Mouse (Mus musculus) brain, embryonic 14.5 days (tissue): ENCODE measurements around the gene Uqcr10. TPM values are rescaled to one million over a fixed set of nuclear protein-coding genes. Genes with fewer than 3 reads are reported as not detected.

Experiments used
- DNase-seq: peaks from one replicate; pipeline ENCODE4 v3.0.0-alpha.2; 2011; ENCODE audit warnings: low read depth
- CTCF ChIP-seq: fragments of 200-500 bp; IDR thresholded peaks from 2 replicates; pipeline ENCODE4 v1.5.1; 2012; ENCODE audit warnings: inconsistent platforms, mild to moderate bottlenecking, moderate library complexity, borderline replicate concordance; ENCODE audit not compliant: insufficient read depth, insufficient read length; ENCODE audit errors: extremely low read depth
- POLR2A ChIP-seq: fragments of 200-500 bp; IDR thresholded peaks from 2 replicates; pipeline ENCODE4 v1.6.1; 2012; ENCODE audit warnings: mild to moderate bottlenecking, inconsistent platforms, borderline replicate concordance; ENCODE audit not compliant: poor library complexity, insufficient read depth, insufficient read length, severe bottlenecking; ENCODE audit errors: extremely low read depth
- polyA plus RNA-seq: library from polyadenylated mRNA; depleted of rRNA; stranded (reverse); fragments of >200 nt; gene quantifications from 2 replicates; pipeline ENCODE4 v1.2.3, GENCODE M21; 2012

The Uqcr10 gene
- polyA plus RNA-seq, 1 experiment, result 554 TPM

DNA sequence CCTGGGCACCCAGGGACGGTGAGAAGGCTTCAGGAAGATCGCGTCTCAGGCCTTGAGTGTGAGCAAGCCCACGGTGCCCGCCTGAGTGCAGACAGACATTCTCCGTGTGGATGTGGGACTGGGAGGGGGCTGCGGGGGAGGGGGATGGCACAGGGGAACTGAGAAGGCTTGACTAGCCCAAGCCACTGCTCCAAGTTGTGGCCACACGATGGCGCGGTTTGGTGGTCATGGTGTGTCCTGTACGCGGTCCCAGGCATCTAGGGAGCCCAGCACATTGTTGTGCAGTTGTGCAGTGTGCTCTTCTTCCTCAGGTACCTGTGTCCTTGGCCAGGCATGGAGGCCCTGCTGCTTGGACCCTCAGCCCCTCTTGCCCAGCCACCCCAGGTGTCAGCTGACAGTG is 30.0 kb upstream of the Uqcr10 start:
- peak; percentile 47 for DNase-seq
- peak; percentile 54 for TF ChIP-seq CTCF
- no peak for TF ChIP-seq POLR2A

GRCm38 (mm10) chr11:4731781-4732180 is 27.6 kb upstream of the Uqcr10 start:
- DNase-seq, result no peak
- TF ChIP-seq CTCF (no peak), POLR2A (no peak)

DNA sequence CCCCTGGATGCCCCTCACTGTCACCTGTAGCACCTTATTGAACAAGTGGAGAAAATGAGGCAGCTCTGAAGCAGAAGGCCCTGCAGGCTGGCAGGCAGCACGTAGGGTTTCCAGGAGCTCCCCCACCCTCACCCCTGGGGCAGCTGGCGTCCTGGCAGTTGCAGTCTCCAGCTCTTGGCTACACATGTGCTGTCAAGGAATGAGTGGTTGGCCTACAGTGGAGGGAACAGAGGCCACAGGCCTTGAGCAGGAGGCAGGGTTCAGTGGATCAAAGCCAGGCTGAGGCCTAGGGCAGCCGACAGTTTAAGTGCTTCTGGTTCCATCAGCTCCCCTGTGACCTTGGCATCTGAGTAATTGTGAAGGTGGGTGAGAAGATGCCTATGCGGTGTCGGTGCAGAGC is 26.8 kb upstream of the Uqcr10 start:
- TF ChIP-seq CTCF (no peak), POLR2A (no peak)
- no peak for DNase-seq

- TF ChIP-seq CTCF (no peak), POLR2A (no peak)
- no peak for DNase-seq
Observed at GRCm38 (mm10) chr11:4730096-4730495, 26.0 kb upstream of the Uqcr10 start.

DNA sequence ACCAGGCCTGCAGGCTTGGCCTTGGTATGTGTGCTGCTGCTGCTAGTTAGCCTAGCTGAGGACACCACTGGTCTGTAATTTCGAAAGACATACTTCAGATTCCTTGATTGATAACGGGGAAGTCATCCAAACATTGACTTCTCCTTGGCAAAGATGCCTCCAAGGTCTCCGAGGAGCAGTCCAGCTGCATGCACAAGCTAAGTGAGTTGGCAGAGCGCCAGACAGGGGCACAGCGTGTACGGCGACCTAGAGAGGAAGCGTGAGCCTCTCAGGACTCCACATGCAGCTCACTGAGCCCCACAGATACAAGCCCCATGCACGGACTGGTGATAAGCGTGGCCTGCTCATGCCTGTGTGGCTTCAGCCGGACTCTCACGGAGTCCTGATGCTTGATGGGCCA is 25.5 kb upstream of the Uqcr10 start:
- DNase-seq, result peak; percentile 64
- TF ChIP-seq POLR2A, result no peak
- TF ChIP-seq CTCF, result no peak

DNA sequence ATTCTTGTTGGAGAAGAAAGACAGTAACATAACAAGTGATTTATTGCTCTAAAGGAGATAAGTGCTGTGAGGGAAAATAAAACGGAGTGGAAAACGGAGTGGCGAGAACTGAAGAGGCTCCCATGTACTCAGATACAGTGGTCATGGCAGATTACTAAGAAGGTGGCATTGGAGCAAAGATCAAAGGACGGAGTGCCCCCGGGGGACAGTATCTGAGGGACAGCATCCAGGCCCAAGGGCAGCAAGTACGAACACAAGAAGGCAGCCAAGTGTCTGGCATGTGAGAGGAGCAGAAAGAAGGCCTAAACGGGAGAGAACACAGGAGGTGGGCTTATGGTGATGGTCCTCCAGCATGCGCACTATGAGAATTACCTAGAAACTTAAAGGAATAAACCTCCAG is 17.6 kb upstream of the Uqcr10 start:
- TF ChIP-seq POLR2A (no peak), CTCF (no peak)
- no peak for DNase-seq

- TF ChIP-seq POLR2A, result no peak
- no peak for TF ChIP-seq CTCF
- DNase-seq, result peak; percentile 23
Observed at GRCm38 (mm10) chr11:4720900-4721580, 16.9 kb upstream of the Uqcr10 start.

GRCm38 (mm10) chr11:4720393-4720792 is 16.3 kb upstream of the Uqcr10 start:
- peak; percentile 22 for DNase-seq
- no peak for TF ChIP-seq POLR2A
- TF ChIP-seq CTCF, result no peak

DNA sequence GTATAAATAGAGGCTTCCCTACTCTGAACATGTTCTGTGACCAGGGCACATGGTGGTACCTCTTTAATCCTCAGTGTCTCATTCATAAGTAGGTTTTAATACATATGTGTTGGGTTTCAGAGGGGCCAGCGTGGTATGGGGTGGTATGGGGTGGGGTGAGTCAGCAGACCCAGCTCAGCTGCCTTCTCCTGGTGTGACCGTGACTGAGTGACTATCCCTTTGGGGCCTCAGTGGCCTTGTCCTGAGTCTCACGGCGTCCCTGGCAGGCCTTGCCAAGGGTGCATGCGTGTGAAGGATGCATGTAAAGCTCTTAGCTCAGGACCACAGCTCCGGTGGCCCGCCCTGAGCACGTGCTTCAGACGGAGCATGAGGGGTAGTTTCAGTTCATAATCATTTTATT is 15.8 kb upstream of the Uqcr10 start:
- DNase-seq, result no peak
- TF ChIP-seq CTCF (no peak), POLR2A (no peak)

- no peak for DNase-seq
- TF ChIP-seq CTCF (no peak), POLR2A (no peak)
Observed at GRCm38 (mm10) chr11:4718548-4718947, 14.4 kb upstream of the Uqcr10 start.

GRCm38 (mm10) chr11:4716530-4717236 is 12.5 kb upstream of the Uqcr10 start:
- DNase-seq, result peak; percentile 20
- TF ChIP-seq CTCF (no peak), POLR2A (no peak)

DNA sequence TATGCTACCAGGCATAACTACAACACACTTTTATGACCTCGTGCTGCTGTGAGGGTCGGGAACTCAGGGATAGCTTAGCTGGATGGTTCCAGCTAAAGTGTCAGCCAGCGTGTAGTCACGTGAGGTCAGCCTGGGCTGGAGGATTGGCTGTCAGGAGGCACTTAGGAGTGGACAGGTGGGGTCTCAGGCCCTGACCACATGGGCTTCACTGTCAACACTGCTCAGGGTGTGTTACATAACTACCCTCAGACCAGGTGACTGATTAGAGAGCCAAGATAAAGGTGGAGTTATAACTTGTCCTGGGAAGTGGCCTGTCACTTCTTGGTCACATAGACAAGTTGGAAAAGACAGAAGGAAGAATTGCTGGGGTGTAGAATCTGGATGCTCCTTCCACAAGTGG is 11.5 kb upstream of the Uqcr10 start:
- DNase-seq, result no peak
- no peak for TF ChIP-seq POLR2A
- no peak for TF ChIP-seq CTCF
